Mouse (Mus musculus) MEL (cell line): Measurements from ENCODE around the gene Lrtm1. TPM values are rescaled to one million over a fixed set of nuclear protein-coding genes. Genes with fewer than 3 reads are reported as not detected.

Source experiments
- DNase-seq: peaks from one replicate; pipeline ENCODE4 v3.0.0; 2011; ENCODE audit warnings: low read depth, low spot score
- H3K27ac ChIP-seq: 2 replicates; pipeline ENCODE4 v1.5.1; 2012; ENCODE audit warnings: low read depth, mild to moderate bottlenecking, control low read depth, low read length, moderate library complexity; ENCODE audit not compliant: control insufficient read depth
- H3K27me3 ChIP-seq, 2 experiments: fragments of 150-350 bp in 1 of 2; sonication (generic) in 1 of 2; 2 replicates each; pipeline ENCODE4 v1.6.1; 2012; ENCODE audit warnings: low read length in 2 of 2, mild to moderate bottlenecking in 2 of 2, improper control_type of control experiment in 1 of 2, moderate library complexity in 1 of 2; ENCODE audit not compliant: insufficient read depth in 2 of 2, control insufficient read depth in 1 of 2
- H3K36me3 ChIP-seq, 2 experiments: 2 replicates each; pipeline ENCODE4 v1.6.1; 2012 to 2014; ENCODE audit warnings: low read length in 2 of 2, improper control_type of control experiment in 1 of 2, inconsistent platforms in 1 of 2, mild to moderate bottlenecking in 1 of 2; ENCODE audit not compliant: insufficient read depth in 2 of 2, control insufficient read depth in 1 of 2
- H3K4me1 ChIP-seq, 2 experiments: fragments of 150-350 bp in 1 of 2; sonication (generic) in 1 of 2; 2 replicates each; pipeline ENCODE4 v1.6.1; 2012; ENCODE audit warnings: low read length in 2 of 2, improper control_type of control experiment in 1 of 2, mild to moderate bottlenecking in 1 of 2; ENCODE audit not compliant: insufficient read depth in 2 of 2, control insufficient read depth in 1 of 2
- H3K4me3 ChIP-seq, 2 experiments: fragments of 150-350 bp in 1 of 2; sonication (generic) in 1 of 2; 2 replicates each; pipeline ENCODE4 v1.5.1; 2012; ENCODE audit warnings: low read depth in 2 of 2, low read length in 2 of 2, mild to moderate bottlenecking in 2 of 2, moderate library complexity in 2 of 2, control low read depth in 1 of 2, improper control_type of control experiment in 1 of 2; ENCODE audit not compliant: control insufficient read depth in 1 of 2, insufficient read depth in 1 of 2
- H3K79me2 ChIP-seq: 2 replicates; pipeline ENCODE4 v1.6.1; 2012; ENCODE audit warnings: mild to moderate bottlenecking, low read length, moderate library complexity; ENCODE audit not compliant: control insufficient read depth, poor library complexity, insufficient read depth
- H3K9ac ChIP-seq: 2 replicates; pipeline ENCODE4 v1.6.1; 2012; ENCODE audit warnings: low read depth, mild to moderate bottlenecking, control low read depth, low read length, moderate library complexity; ENCODE audit not compliant: control insufficient read depth, poor library complexity, severe bottlenecking
- H3K9me3 ChIP-seq: fragments of 150-350 bp; sonication (generic); replicated peaks from 2 replicates; pipeline ENCODE4 v1.6.1; 2012; ENCODE audit warnings: mild to moderate bottlenecking, low read length, improper control_type of control experiment, moderate library complexity; ENCODE audit not compliant: insufficient read depth
- CHD2 ChIP-seq: IDR thresholded peaks from 2 replicates; pipeline ENCODE4 v1.6.1; 2011; ENCODE audit warnings: low read length, improper control_type of control experiment
- CTCF ChIP-seq, 3 experiments: IDR thresholded peaks in 2 of 3; conservative IDR thresholded peaks in 1 of 3; 2 replicates each; pipeline ENCODE4 v1.5.1; 2011 to 2012; ENCODE audit warnings: low read length in 3 of 3, low read depth in 2 of 3, mild to moderate bottlenecking in 2 of 3, improper control_type of control experiment in 1 of 3, inconsistent platforms in 1 of 3, mixed read lengths in 1 of 3, moderate library complexity in 1 of 3; ENCODE audit not compliant: control insufficient read depth in 1 of 3, insufficient read depth in 1 of 3, poor library complexity in 1 of 3, severe bottlenecking in 1 of 3
- EP300 ChIP-seq, 2 experiments: IDR thresholded peaks; 2 replicates each; pipeline ENCODE4 v1.6.1; 2011; ENCODE audit warnings: improper control_type of control experiment in 2 of 2, low read length in 2 of 2, low read depth in 1 of 2, mild to moderate bottlenecking in 1 of 2
- GABPA ChIP-seq: IDR thresholded peaks from 2 replicates; pipeline ENCODE4 v1.6.1; 2012; ENCODE audit warnings: low read depth, mild to moderate bottlenecking, inconsistent platforms, low read length, improper control_type of control experiment, moderate library complexity
- GATA1 ChIP-seq: IDR thresholded peaks from 2 replicates; pipeline ENCODE4 v1.6.1; 2011; ENCODE audit warnings: low read depth, low read length, improper control_type of control experiment
- HCFC1 ChIP-seq: IDR thresholded peaks from 2 replicates; pipeline ENCODE4 v1.6.1; 2012; ENCODE audit warnings: low read depth, mild to moderate bottlenecking, inconsistent platforms, low read length, improper control_type of control experiment, moderate library complexity
- JUND ChIP-seq: IDR thresholded peaks from 2 replicates; pipeline ENCODE4 v1.6.1; 2011; ENCODE audit warnings: low read depth, mild to moderate bottlenecking, improper control_type of control experiment, low read length
- KAT2A ChIP-seq: conservative IDR thresholded peaks from 2 replicates; pipeline ENCODE4 v1.6.1; 2012; ENCODE audit warnings: low read depth, low read length, improper control_type of control experiment, inconsistent platforms
- MAX ChIP-seq: IDR thresholded peaks from 2 replicates; pipeline ENCODE4 v1.6.1; 2011; ENCODE audit warnings: low read length, improper control_type of control experiment
- MEF2A ChIP-seq: IDR thresholded peaks from 2 replicates; pipeline ENCODE4 v1.6.1; 2014; ENCODE audit warnings: low read depth, mild to moderate bottlenecking, inconsistent platforms, low read length, improper control_type of control experiment; ENCODE audit not compliant: poor library complexity, insufficient replicate concordance, severe bottlenecking; ENCODE audit errors: extremely low read depth
- MXI1 ChIP-seq: IDR thresholded peaks from 2 replicates; pipeline ENCODE4 v1.6.1; 2011; ENCODE audit warnings: mild to moderate bottlenecking, low read depth, low read length, improper control_type of control experiment
- MYB ChIP-seq: IDR thresholded peaks from 2 replicates; pipeline ENCODE4 v1.6.1; 2011; ENCODE audit warnings: mild to moderate bottlenecking, low read depth, low read length, improper control_type of control experiment
- MYC ChIP-seq: IDR thresholded peaks from 2 replicates; pipeline ENCODE4 v1.6.1; 2011; ENCODE audit warnings: low read depth, mild to moderate bottlenecking, low read length, improper control_type of control experiment, moderate library complexity
- POLR2AphosphoS2 ChIP-seq: IDR thresholded peaks from 2 replicates; pipeline ENCODE4 v1.6.1; 2011; ENCODE audit warnings: low read length, improper control_type of control experiment
- POLR2AphosphoS5 ChIP-seq: IDR thresholded peaks from 2 replicates; pipeline ENCODE4 v1.6.1; 2012; ENCODE audit warnings: low read depth, borderline replicate concordance, mild to moderate bottlenecking, inconsistent platforms, low read length, moderate library complexity, mixed read lengths
- RCOR1 ChIP-seq: IDR thresholded peaks from 2 replicates; pipeline ENCODE4 v1.6.1; 2012; ENCODE audit warnings: low read depth, mild to moderate bottlenecking, inconsistent platforms, low read length, improper control_type of control experiment
- SMC3 ChIP-seq: IDR thresholded peaks from 2 replicates; pipeline ENCODE4 v1.6.1; 2011; ENCODE audit warnings: low read depth, low read length, improper control_type of control experiment
- TBP ChIP-seq: IDR thresholded peaks from 2 replicates; pipeline ENCODE4 v1.8.0; 2011; ENCODE audit warnings: low read depth, low read length, improper control_type of control experiment
- UBTF ChIP-seq: IDR thresholded peaks from 2 replicates; pipeline ENCODE4 v1.6.1; 2012; ENCODE audit warnings: low read depth, mild to moderate bottlenecking, inconsistent platforms, low read length, improper control_type of control experiment, moderate library complexity, borderline replicate concordance; ENCODE audit not compliant: insufficient read depth
- USF1 ChIP-seq: IDR thresholded peaks from 2 replicates; pipeline ENCODE4 v1.6.1; 2014; ENCODE audit warnings: low read depth, mild to moderate bottlenecking, inconsistent platforms, low read length, improper control_type of control experiment, moderate library complexity
- USF2 ChIP-seq, 2 experiments: IDR thresholded peaks; 2 replicates each; pipeline ENCODE4 v1.6.1; 2011 to 2012; ENCODE audit warnings: improper control_type of control experiment in 2 of 2, low read length in 2 of 2, borderline replicate concordance in 1 of 2, inconsistent platforms in 1 of 2, low read depth in 1 of 2, mild to moderate bottlenecking in 1 of 2; ENCODE audit not compliant: insufficient read depth in 1 of 2
- ZKSCAN1 ChIP-seq: IDR thresholded peaks from 2 replicates; pipeline ENCODE4 v1.6.1; 2012; ENCODE audit warnings: low read depth, mild to moderate bottlenecking, inconsistent platforms, low read length, improper control_type of control experiment, moderate library complexity
- ZNF384 ChIP-seq: IDR thresholded peaks from 2 replicates; pipeline ENCODE4 v1.6.1; 2012; ENCODE audit warnings: low read depth, mild to moderate bottlenecking, inconsistent platforms, low read length, improper control_type of control experiment
- polyA plus RNA-seq, 2 experiments: library from polyadenylated mRNA; stranded (reverse) in 1 of 2; unstranded in 1 of 2; fragments of >175 nt in 1 of 2; fragments of >200 nt in 1 of 2; gene quantifications; 2 replicates each; pipeline versions ENCODE4 v1.2.1 to v1.2.4; 2012; ENCODE audit warnings: low replicate concordance in 2 of 2, low read depth in 1 of 2; ENCODE audit not compliant: insufficient read length in 2 of 2, insufficient read depth in 1 of 2, missing spikeins in 1 of 2
- total RNA-seq: library from RNA; depleted of rRNA; stranded (reverse); fragments of 300-350 nt; gene quantifications from 2 replicates; pipeline ENCODE4 v1.2.3, GENCODE M21; 2012

Gene Lrtm1
- total and polyA plus RNA-seq, 3 experiments = not detected

GRCm38 (mm10) chr14:29062676-29063075, 44.7 kb downstream of the Lrtm1 start:
- no peaks in the 10 kb centered on the region for H3K27me3 ChIP-seq
- H3K36me3 ChIP-seq = no peaks in the 10 kb centered on the region
- H3K4me3 ChIP-seq = no peak overlapping the region
- no peaks in the 10 kb centered on the region for H3K4me1 ChIP-seq
- TF ChIP-seq MXI1 = no peak
- TF ChIP-seq JUND = no peak
- no peak for TF ChIP-seq GATA1
- TF ChIP-seq TBP = no peak
- TF ChIP-seq MAX = no peak
- TF ChIP-seq GABPA = no peak
- TF ChIP-seq ZNF384 = no peak
- TF ChIP-seq MEF2A = no peak
- no peak for TF ChIP-seq CHD2
- DNase-seq = no peak
- H3K27ac ChIP-seq = no peak overlapping the region
- H3K9ac ChIP-seq = no peak overlapping the region
- H3K9me3 ChIP-seq = no peaks in the 10 kb centered on the region
- H3K79me2 ChIP-seq = no peaks in the 10 kb centered on the region

- Histone ChIP-seq H3K4me3 (no peak overlapping the region), H3K79me2 (no peaks in the 10 kb centered on the region), H3K27me3 (no peaks in the 10 kb centered on the region), H3K27ac (no peak overlapping the region), H3K9me3 (no peaks in the 10 kb centered on the region), H3K4me1 (no peaks in the 10 kb centered on the region), H3K36me3 (no peaks in the 10 kb centered on the region), H3K9ac (no peak overlapping the region)
- no peak for TF ChIP-seq RCOR1
- TF ChIP-seq MXI1 = no peak
- TF ChIP-seq CHD2 = no peak
- TF ChIP-seq ZKSCAN1 = no peak
- TF ChIP-seq JUND = no peak
- no peak for TF ChIP-seq POLR2AphosphoS5
- TF ChIP-seq USF2 (IDR thresholded peaks at IDR 0.05; ENCODE audit: borderline replicate concordance in 1 of 2, insufficient read depth in 1 of 2, low read depth in 1 of 2, low read length in 2 of 2) = no peak
- no peak for TF ChIP-seq MEF2A
- no peak for TF ChIP-seq SMC3
- TF ChIP-seq UBTF = no peak
- no peak for TF ChIP-seq MYC
- no peak for TF ChIP-seq HCFC1
- TF ChIP-seq USF1 = no peak
- no peak for TF ChIP-seq EP300 (IDR thresholded peaks at IDR 0.05; ENCODE audit: low read depth in 1 of 2, low read length in 2 of 2)
- no peak for TF ChIP-seq KAT2A
- no peak for TF ChIP-seq MYB
- no peak for TF ChIP-seq POLR2AphosphoS2
- TF ChIP-seq CTCF (IDR thresholded peaks at IDR 0.05 in 2 of 3, conservative IDR thresholded peaks at IDR 0.05 in 1 of 3; ENCODE audit: control insufficient read depth in 1 of 3, insufficient read depth in 1 of 3, low read depth in 2 of 3, low read length in 3 of 3, poor library complexity in 1 of 3, severe bottlenecking in 1 of 3) = no peak
- TF ChIP-seq TBP = no peak
- no peak for DNase-seq
Observed at GRCm38 (mm10) chr14:29073747-29074146, 55.7 kb downstream of the Lrtm1 start.
